Mouse (Mus musculus): Measurements from ENCODE around the gene Manbal. TPM values are rescaled to one million over a fixed set of nuclear protein-coding genes. Genes with fewer than 3 reads are reported as not detected.
A peak's percentile ranks its signal among the peaks of the same experiment; 100 is the strongest.

Manbal gene
- 13.4 and 14.6 TPM in 2 replicates for polyA plus RNA-seq (2012; rRNA removed)
- polyA plus RNA-seq (2014; fragmentation: Nextera tagmentation; extraction: Ambion mirVana) = 9.1 and 10.1 TPM in 2 replicates

DNA sequence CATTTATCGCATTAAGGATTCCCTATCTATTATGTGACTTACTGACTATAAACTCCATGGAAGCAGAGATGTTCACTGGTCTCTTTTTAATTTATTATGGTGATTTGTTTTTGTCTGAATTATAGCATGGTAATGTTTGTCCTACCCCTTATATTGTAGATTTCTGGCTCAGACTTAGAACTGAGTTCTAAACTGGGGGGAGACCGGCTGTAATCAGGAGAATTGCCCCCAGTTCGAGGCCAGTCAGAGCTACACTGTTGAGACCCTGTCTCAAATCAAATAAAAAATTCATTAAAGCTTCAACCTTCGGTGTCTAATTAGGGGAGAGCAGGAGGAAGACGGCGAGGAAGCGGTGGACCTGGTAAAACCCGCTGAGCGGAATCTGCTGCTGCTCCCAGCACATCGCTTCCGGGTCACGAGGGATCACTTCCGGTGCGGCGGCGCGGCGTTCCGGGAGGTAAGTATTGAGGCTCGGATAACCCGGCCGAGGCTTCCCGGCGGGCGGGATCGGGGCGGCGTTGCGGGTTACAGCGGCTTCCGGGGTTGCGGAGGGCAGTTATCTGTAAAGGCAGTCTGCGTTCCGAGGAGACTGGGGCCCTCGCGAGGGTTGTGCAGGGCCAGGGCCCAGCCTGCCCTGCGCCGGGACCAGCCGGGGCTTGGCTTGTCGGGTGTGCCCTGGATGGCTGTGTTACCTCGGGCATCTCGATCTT lies at the start of gene Manbal:
Gene Manbal (plus strand): TSS at position 411 of the 710 bp plus-strand sequence.
- Histone ChIP-seq H3K27ac (peak within 1 kb of the TSS; percentile 96), H3K27me3 (ENCODE audit: control insufficient read depth, insufficient read depth, low read length) (no peaks in the 10 kb centered on the region), H3K4me2 (ENCODE audit: low read depth) (peak within 1 kb of the TSS; percentile 91), H3K4me3 (ENCODE audit: insufficient read depth in 1 of 2, low read depth in 2 of 2, low read length in 2 of 2) (peak within 1 kb of the TSS; percentile 79 to 97), H3K9me3 (ENCODE audit: control insufficient read depth, low read length) (no peaks in the 10 kb centered on the region), H3K36me3 (replicated peaks; ENCODE audit: control insufficient read depth, insufficient read depth, low read depth) (no peaks in the 10 kb centered on the region), H3K9ac (replicated peaks) (peak within 1 kb of the TSS; percentile 95), H3K4me1 (replicated peaks; ENCODE audit: control insufficient read depth in 2 of 2, insufficient read depth in 2 of 2, low read length in 1 of 2) (peaks cover 4 to 15% of the 10 kb centered on the region in 2 experiments)
- ATAC-seq (ENCODE audit: insufficient read depth) (peak; percentile 94), DNase-seq (ENCODE audit: low read depth in 3 of 3, low spot score in 3 of 3) (peak; percentile 85 to 88 (median 86))
- TF ChIP-seq EP300 (IDR thresholded peaks at IDR 0.05; ENCODE audit: low read depth) (peak; percentile 24; the same call in 1 of the 2 replicates), CTCF (IDR thresholded peaks at IDR 0.05; ENCODE audit: low read depth) (no peak)
- 3% methylated on average over 42 of the region's 42 CpGs for WGBS (ENCODE audit: insufficient replicate concordance)

- H3K27ac ChIP-seq = no peak overlapping the region
- 88% methylated on average over 8 of the region's 8 CpGs for WGBS (ENCODE audit: insufficient replicate concordance)
Measured at GRCm38 (mm10) chr2:157320135-157320534, 47.3 kb upstream of the Manbal start.

DNA sequence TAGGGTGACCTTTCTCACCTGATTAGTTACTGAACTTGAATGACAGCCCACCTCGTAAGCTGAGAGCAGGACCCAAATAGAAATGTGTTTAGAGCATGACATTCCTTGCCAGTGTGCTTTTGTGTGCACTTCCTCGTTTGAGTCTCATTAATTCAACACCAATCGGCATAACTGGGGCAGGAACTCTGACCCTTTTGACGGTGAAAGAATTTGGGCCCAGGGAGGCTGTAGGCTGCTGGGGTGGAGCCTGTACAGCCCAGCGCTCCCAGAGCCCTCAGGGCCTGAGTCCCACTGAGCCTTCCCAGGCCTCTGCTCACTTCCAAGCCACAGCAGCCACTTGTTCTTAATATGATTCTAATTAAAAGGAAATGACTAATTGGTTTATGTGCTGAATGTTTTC lies 46.5 kb upstream of the Manbal start:
- Histone ChIP-seq H3K27me3 (ENCODE audit: control insufficient read depth, insufficient read depth, low read length) (no peaks in the 10 kb centered on the region), H3K9ac (replicated peaks) (no peak overlapping the region), H3K4me2 (ENCODE audit: low read depth) (no peak overlapping the region), H3K36me3 (replicated peaks; ENCODE audit: control insufficient read depth, insufficient read depth, low read depth) (peaks cover 72% of the 10 kb centered on the region), H3K4me3 (ENCODE audit: insufficient read depth in 1 of 2, low read depth in 2 of 2, low read length in 2 of 2) (no peak overlapping the region), H3K9me3 (ENCODE audit: control insufficient read depth, low read length) (no peaks in the 10 kb centered on the region), H3K27ac (no peak overlapping the region), H3K4me1 (replicated peaks; ENCODE audit: control insufficient read depth in 2 of 2, insufficient read depth in 2 of 2, low read length in 1 of 2) (no peaks in the 10 kb centered on the region)
- DNase-seq (ENCODE audit: low read depth in 3 of 3, low spot score in 3 of 3) (no peak), ATAC-seq (ENCODE audit: insufficient read depth) (no peak)
- TF ChIP-seq EP300 (IDR thresholded peaks at IDR 0.05; ENCODE audit: low read depth) (no peak), CTCF (IDR thresholded peaks at IDR 0.05; ENCODE audit: low read depth) (no peak)
- WGBS (ENCODE audit: insufficient replicate concordance) = 71% methylated on average over 5 of the region's 5 CpGs

More at GRCm38 (mm10) chr2:157320135-157320534, 47.3 kb upstream of the Manbal start:
- H3K9ac ChIP-seq (replicated peaks) = no peak overlapping the region
- no peaks in the 10 kb centered on the region for H3K9me3 ChIP-seq (ENCODE audit: control insufficient read depth, low read length)
- H3K4me1 ChIP-seq (replicated peaks; ENCODE audit: control insufficient read depth in 2 of 2, insufficient read depth in 2 of 2, low read length in 1 of 2) = no peaks in the 10 kb centered on the region
- no peak overlapping the region for H3K4me2 ChIP-seq (ENCODE audit: low read depth)
- H3K4me3 ChIP-seq (ENCODE audit: insufficient read depth in 1 of 2, low read depth in 2 of 2, low read length in 2 of 2) = no peak overlapping the region
- no peaks in the 10 kb centered on the region for H3K27me3 ChIP-seq (ENCODE audit: control insufficient read depth, insufficient read depth, low read length)
- no peak for ATAC-seq (ENCODE audit: insufficient read depth)
- peaks cover 74% of the 10 kb centered on the region for H3K36me3 ChIP-seq (replicated peaks; ENCODE audit: control insufficient read depth, insufficient read depth, low read depth)
- DNase-seq (ENCODE audit: low read depth in 3 of 3, low spot score in 3 of 3) = no peak
- TF ChIP-seq CTCF (IDR thresholded peaks at IDR 0.05; ENCODE audit: low read depth) = no peak
- no peak for TF ChIP-seq EP300 (IDR thresholded peaks at IDR 0.05; ENCODE audit: low read depth)

GRCm38 (mm10) chr2:157322029-157322766 lies 45.2 kb upstream of the Manbal start:
- Histone ChIP-seq H3K9ac (replicated peaks) (no peak overlapping the region), H3K36me3 (replicated peaks; ENCODE audit: control insufficient read depth, insufficient read depth, low read depth) (peaks cover 71% of the 10 kb centered on the region), H3K4me2 (ENCODE audit: low read depth) (no peak overlapping the region), H3K27me3 (ENCODE audit: control insufficient read depth, insufficient read depth, low read length) (no peaks in the 10 kb centered on the region), H3K4me3 (ENCODE audit: insufficient read depth in 1 of 2, low read depth in 2 of 2, low read length in 2 of 2) (no peak overlapping the region), H3K4me1 (replicated peaks; ENCODE audit: control insufficient read depth in 2 of 2, insufficient read depth in 2 of 2, low read length in 1 of 2) (no peaks in the 10 kb centered on the region), H3K9me3 (ENCODE audit: control insufficient read depth, low read length) (no peaks in the 10 kb centered on the region), H3K27ac (no peak overlapping the region)
- no peak for TF ChIP-seq EP300 (IDR thresholded peaks at IDR 0.05; ENCODE audit: low read depth)
- TF ChIP-seq CTCF (IDR thresholded peaks at IDR 0.05; ENCODE audit: low read depth) = no peak
- ATAC-seq (ENCODE audit: insufficient read depth) = no peak
- no peak for DNase-seq (ENCODE audit: low read depth in 3 of 3, low spot score in 3 of 3)
- WGBS (ENCODE audit: insufficient replicate concordance) = 80% methylated on average over 5 of the region's 5 CpGs

DNA sequence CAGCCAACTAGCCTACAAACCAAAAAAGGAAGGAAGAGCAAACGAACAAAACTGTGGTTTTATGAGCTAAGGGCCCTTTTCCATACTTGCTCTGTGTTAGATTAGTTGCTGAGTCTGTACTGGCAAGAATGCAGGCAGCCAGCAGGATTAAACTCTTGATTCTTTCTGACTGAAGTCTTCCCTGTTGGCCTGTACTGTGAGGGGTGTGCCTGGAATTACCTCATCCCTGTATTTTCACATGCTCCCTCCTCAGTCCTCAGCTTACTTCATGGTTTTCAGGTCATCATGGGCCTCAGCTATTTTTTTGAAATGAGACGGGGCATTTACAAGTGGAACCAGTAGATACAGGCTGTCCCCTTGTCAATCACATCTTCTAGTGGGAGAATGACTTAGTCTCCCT lies 42.2 kb upstream of the Manbal start:
- no peaks in the 10 kb centered on the region for H3K27me3 ChIP-seq (ENCODE audit: control insufficient read depth, insufficient read depth, low read length)
- H3K4me1 ChIP-seq (replicated peaks; ENCODE audit: control insufficient read depth in 2 of 2, insufficient read depth in 2 of 2, low read length in 1 of 2) = no peaks in the 10 kb centered on the region
- ATAC-seq (ENCODE audit: insufficient read depth) = no peak
- no peak overlapping the region for H3K4me3 ChIP-seq (ENCODE audit: insufficient read depth in 1 of 2, low read depth in 2 of 2, low read length in 2 of 2)
- no peak for DNase-seq (ENCODE audit: low read depth in 3 of 3, low spot score in 3 of 3)
- H3K9ac ChIP-seq (replicated peaks) = no peak overlapping the region
- no peaks in the 10 kb centered on the region for H3K9me3 ChIP-seq (ENCODE audit: control insufficient read depth, low read length)
- H3K36me3 ChIP-seq (replicated peaks; ENCODE audit: control insufficient read depth, insufficient read depth, low read depth) = peaks cover 50% of the 10 kb centered on the region
- no peak overlapping the region for H3K4me2 ChIP-seq (ENCODE audit: low read depth)
- H3K27ac ChIP-seq = no peak overlapping the region
- TF ChIP-seq EP300 (IDR thresholded peaks at IDR 0.05; ENCODE audit: low read depth) = no peak
- no peak for TF ChIP-seq CTCF (IDR thresholded peaks at IDR 0.05; ENCODE audit: low read depth)
- WGBS (ENCODE audit: insufficient replicate concordance) = 52% methylated on average over 2 of the region's 2 CpGs

Data from liver, embryonic 14.5 days (tissue).